Mouse (Mus musculus): ENCODE measurements around the gene Iqsec3.

- TF ChIP-seq CTCF (IDR thresholded peaks at IDR 0.05; ENCODE audit: low read depth, low read length) (no peak), POLR2A (IDR thresholded peaks at IDR 0.05; ENCODE audit: borderline replicate concordance, low read depth, low read length) (no peak)
These were observed 21.8 kb downstream of the Iqsec3 start for GRCm38 (mm10) chr6:121451703-121452102.
